22 mouse cellular contexts compared by ENCODE assay signal in genomic region chr1:156750261-156750660, GRCm38 (mm10). TPM values are rescaled to one million over a fixed set of nuclear protein-coding genes. Genes with fewer than 3 reads are reported as not detected.
A peak's percentile ranks its signal among the peaks of the same experiment; 100 is the strongest.
DNase-seq lines count a peak whose midpoint lies in the region; ATAC-seq and TF ChIP-seq lines count a peak whose summit lies in the region.
"Had no signal": no experiment of that assay in that cellular context is flagged by ENCODE, and none has a peak within 500 bp of the region (broad histone marks: within the 10 kb centered on the region; RNA-seq: fewer than 3 reads in every experiment).

No protein-coding gene starts in this region.

- no peak overlapping the region for H3K9ac ChIP-seq in forebrain, embryonic 12.5 days
- no peak overlapping the region for H3K9ac ChIP-seq in forebrain, embryonic 16.5 days (replicated peaks; ENCODE audit: low read depth, low read length)
- no peak overlapping the region for H3K9ac ChIP-seq in liver, postnatal 0 days (replicated peaks)
- H3K9ac ChIP-seq in limb, embryonic 13.5 days, result 0 out of 2 replicates have a peak overlapping the region, but pooled peaks have one; percentile 10
- H3K9ac ChIP-seq in liver, embryonic 16.5 days (ENCODE audit: low read depth, low read length), result no peak overlapping the region
- H3K9ac ChIP-seq: embryonic facial prominence, embryonic 15.5 days; hindbrain, embryonic 15.5 days; lung, embryonic 14.5 days; neural tube, embryonic 15.5 days had no signal

- no peak overlapping the region for H3K4me3 ChIP-seq in forebrain, embryonic 12.5 days (replicated peaks)
- no peak overlapping the region for H3K4me3 ChIP-seq in forebrain, embryonic 16.5 days (replicated peaks; ENCODE audit: low read length)
- H3K4me3 ChIP-seq in liver, postnatal 0 days (ENCODE audit: low read depth, low read length), result no peak overlapping the region
- no peak overlapping the region for H3K4me3 ChIP-seq in limb, embryonic 13.5 days
- no peak overlapping the region for H3K4me3 ChIP-seq in liver, embryonic 16.5 days (ENCODE audit: low read depth, low read length)
- H3K4me3 ChIP-seq: embryonic facial prominence, embryonic 15.5 days; hindbrain, embryonic 15.5 days; megakaryocyte, embryonic 14.5 days; myocyte; neural tube, embryonic 15.5 days had no signal

- H3K4me2 ChIP-seq in forebrain, embryonic 12.5 days, result no peak overlapping the region
- H3K4me2 ChIP-seq in forebrain, embryonic 16.5 days (ENCODE audit: low read length), result no peak overlapping the region
- H3K4me2 ChIP-seq in liver, postnatal 0 days (ENCODE audit: low read depth, low read length), result no peak overlapping the region
- H3K4me2 ChIP-seq in limb, embryonic 13.5 days (replicated peaks), result no peak overlapping the region
- H3K4me2 ChIP-seq in liver, embryonic 16.5 days (ENCODE audit: low read depth, low read length), result no peak overlapping the region
- H3K4me2 ChIP-seq: embryonic facial prominence, embryonic 15.5 days; hindbrain, embryonic 15.5 days; lung, embryonic 14.5 days; neural tube, embryonic 15.5 days had no signal

- no peak for TF ChIP-seq CTCF in liver, postnatal 0 days (IDR thresholded peaks at IDR 0.05; ENCODE audit: low read depth)

- H3K9me3 ChIP-seq in forebrain, embryonic 12.5 days, result no peaks in the 10 kb centered on the region
- H3K9me3 ChIP-seq in forebrain, embryonic 16.5 days (ENCODE audit: control insufficient read depth, low read length), result no peaks in the 10 kb centered on the region
- no peaks in the 10 kb centered on the region for H3K9me3 ChIP-seq in liver, postnatal 0 days (ENCODE audit: low read length)
- no peaks in the 10 kb centered on the region for H3K9me3 ChIP-seq in limb, embryonic 13.5 days
- no peaks in the 10 kb centered on the region for H3K9me3 ChIP-seq in liver, embryonic 16.5 days (replicated peaks; ENCODE audit: control insufficient read depth, low read length)
- H3K9me3 ChIP-seq: embryonic facial prominence, embryonic 15.5 days; hindbrain, embryonic 15.5 days; neural tube, embryonic 15.5 days had no signal

- peaks cover 18% of the 10 kb centered on the region for H3K4me1 ChIP-seq in forebrain, embryonic 12.5 days
- peaks cover 18% of the 10 kb centered on the region for H3K4me1 ChIP-seq in forebrain, embryonic 16.5 days (replicated peaks; ENCODE audit: control insufficient read depth, insufficient read depth, low read length)
- H3K4me1 ChIP-seq in liver, postnatal 0 days (ENCODE audit: insufficient read depth), result peaks cover 20% of the 10 kb centered on the region
- H3K4me1 ChIP-seq in limb, embryonic 13.5 days, result peaks cover 53% of the 10 kb centered on the region
- peaks cover 60% of the 10 kb centered on the region for H3K4me1 ChIP-seq in liver, embryonic 16.5 days (ENCODE audit: control insufficient read depth, low read depth, low read length)

- ATAC-seq in forebrain, embryonic 12.5 days (ENCODE audit: low FRiP score), result no peak
- no peak for ATAC-seq in forebrain, embryonic 16.5 days
- ATAC-seq in liver, postnatal 0 days, result no peak
- ATAC-seq in limb, embryonic 13.5 days (ENCODE audit: low FRiP score, low read depth), result no peak
- ATAC-seq in liver, embryonic 16.5 days (ENCODE audit: low read depth), result no peak

- no peaks in the 10 kb centered on the region for H3K27me3 ChIP-seq in forebrain, embryonic 12.5 days
- H3K27me3 ChIP-seq in forebrain, embryonic 16.5 days (replicated peaks; ENCODE audit: control insufficient read depth, insufficient read depth, low read length), result no peaks in the 10 kb centered on the region
- H3K27me3 ChIP-seq in liver, postnatal 0 days (ENCODE audit: insufficient read depth, low read length), result no peaks in the 10 kb centered on the region
- H3K27me3 ChIP-seq in limb, embryonic 13.5 days, result no peaks in the 10 kb centered on the region
- no peaks in the 10 kb centered on the region for H3K27me3 ChIP-seq in liver, embryonic 16.5 days (ENCODE audit: control insufficient read depth, insufficient read depth, low read depth, low read length)
- H3K27me3 ChIP-seq: embryonic facial prominence, embryonic 15.5 days; hindbrain, embryonic 15.5 days; megakaryocyte, embryonic 14.5 days; neural tube, embryonic 15.5 days had no signal

- H3K27ac ChIP-seq in forebrain, embryonic 12.5 days, result peak overlapping the region; percentile 8; the same call in 1 of the 2 replicates
- no peak overlapping the region for H3K27ac ChIP-seq in forebrain, embryonic 16.5 days (ENCODE audit: low read length)
- H3K27ac ChIP-seq in liver, postnatal 0 days (ENCODE audit: low read depth), result no peak overlapping the region
- no peak overlapping the region for H3K27ac ChIP-seq in limb, embryonic 13.5 days
- H3K27ac ChIP-seq in liver, embryonic 16.5 days (ENCODE audit: low read length), result peak overlapping the region; percentile 15; the same call in 1 of the 2 replicates
- H3K27ac ChIP-seq: embryonic facial prominence, embryonic 15.5 days; hindbrain, embryonic 15.5 days; kidney, postnatal 0 days; neural tube, embryonic 15.5 days had no signal

- no peaks in the 10 kb centered on the region for H3K36me3 ChIP-seq in forebrain, embryonic 12.5 days (replicated peaks)
- H3K36me3 ChIP-seq in forebrain, embryonic 16.5 days (ENCODE audit: control insufficient read depth, insufficient read depth), result no peaks in the 10 kb centered on the region
- no peaks in the 10 kb centered on the region for H3K36me3 ChIP-seq in liver, postnatal 0 days (replicated peaks; ENCODE audit: insufficient read depth, low read length)
- H3K36me3 ChIP-seq in limb, embryonic 13.5 days, result no peaks in the 10 kb centered on the region
- no peaks in the 10 kb centered on the region for H3K36me3 ChIP-seq in liver, embryonic 16.5 days (ENCODE audit: control insufficient read depth, insufficient read depth)
- H3K36me3 ChIP-seq: embryonic facial prominence, embryonic 15.5 days; hindbrain, embryonic 15.5 days; neural tube, embryonic 15.5 days had no signal

- WGBS in forebrain, embryonic 12.5 days, result 75% methylated on average over 4 of the region's 4 CpGs
- WGBS in forebrain, embryonic 16.5 days, result 64% methylated on average over 4 of the region's 4 CpGs
- 65% methylated on average over 4 of the region's 4 CpGs for WGBS in liver, postnatal 0 days (ENCODE audit: insufficient replicate concordance)
- WGBS in limb, embryonic 13.5 days, result 36% methylated on average over 4 of the region's 4 CpGs
- WGBS in liver, embryonic 16.5 days (ENCODE audit: insufficient replicate concordance), result 48% methylated on average over 4 of the region's 4 CpGs

- peak; percentile 38 for DNase-seq in liver
- no peak for DNase-seq in liver, postnatal 0 days
- no peak for DNase-seq in adrenal gland, adult 2 months
- no peak for DNase-seq in spleen, adult 18-20 months
- DNase-seq: cerebellum, adult 11-12 months; cerebellum, postnatal 10 days; gastrocnemius, postnatal 36 days; kidney, adult 2 months; lung, embryonic 14.5 days; midbrain, embryonic 14.5 days; thymus, adult 18-20 months; thymus, postnatal 36 days had no signal

- TF ChIP-seq EP300 in liver, postnatal 0 days (IDR thresholded peaks at IDR 0.05; ENCODE audit: low read depth), result no peak

RNA-seq across cellular contexts. Expression of gene Fam20b, which starts 31.4 kb away (rescaled TPM):
- polyA plus RNA-seq in forebrain, embryonic 12.5 days (2016; fragmentation: Nextera tagmentation; extraction: Ambion mirVana), result 24.6 and 26.8 TPM in 2 replicates
- 27.2 and 27.6 TPM in 2 replicates for polyA plus RNA-seq in forebrain, embryonic 16.5 days (2015; fragmentation: Nextera tagmentation; extraction: Ambion mirVana)
- 6.0 and 6.2 TPM in 2 replicates for polyA plus RNA-seq in liver, postnatal 0 days (2015; fragmentation: Nextera tagmentation; extraction: Ambion mirVana)
- polyA plus RNA-seq in limb, embryonic 13.5 days (2015; fragmentation: Nextera tagmentation; extraction: Ambion mirVana), result 24.3 and 27.7 TPM in 2 replicates
- polyA plus RNA-seq in liver, embryonic 16.5 days (2015; fragmentation: Nextera tagmentation; extraction: Ambion mirVana), result 7.2 and 8.0 TPM in 2 replicates
- total RNA-seq in adrenal gland, adult 2 months (2021), result 10 to 100 TPM; 55.3 to 56.0 TPM
- 6.7 and 9.8 TPM in 2 replicates for polyA plus RNA-seq in adrenal gland, adult 2 months (2012; rRNA removed)

Comparison
In these comparisons a context has a peak if more than half of its experiments do, and no peak if none do; other contexts are left out.
1. H3K27ac ChIP-seq: peak in forebrain, embryonic 12.5 days (single experiment) and liver, embryonic 16.5 days (single experiment); none in forebrain, embryonic 16.5 days (single experiment), liver, postnatal 0 days (single experiment) and limb, embryonic 13.5 days (single experiment).